Mouse (Mus musculus) adrenal gland, postnatal 14 days (tissue): Measurements from ENCODE around the gene Ppcdc. TPM values are rescaled to one million over a fixed set of nuclear protein-coding genes. Genes with fewer than 3 reads are reported as not detected.
"Not testable (repeated sequence)": the region's sequence is repeated elsewhere in the genome, so short reads cannot be mapped to it uniquely, and the experiment has no call there.

Source experiments
- DNase-seq: peaks from one replicate; pipeline ENCODE4 v3.0.0; 2021; ENCODE audit warnings: mixed read lengths
- total RNA-seq: library from RNA; stranded (reverse); gene quantifications from 2 replicates; pipeline ENCODE4 v1.2.3, GENCODE M21; 2021

Ppcdc gene
- total RNA-seq, 1 experiment from 2014 or later, result 19.8 TPM

- DNase-seq, result no peak
These were observed 11.5 kb downstream of the Ppcdc start for GRCm38 (mm10) chr9:57428391-57428790.

GRCm38 (mm10) chr9:57427937-57428336 lies 12.0 kb downstream of the Ppcdc start:
- no peak for DNase-seq

GRCm38 (mm10) chr9:57427123-57427522 lies 12.8 kb downstream of the Ppcdc start:
- not testable (repeated sequence) for DNase-seq

GRCm38 (mm10) chr9:57425116-57425515 lies 14.8 kb downstream of the Ppcdc start:
- peak; percentile 64 for DNase-seq

GRCm38 (mm10) chr9:57424066-57424465 lies 15.9 kb downstream of the Ppcdc start:
- DNase-seq, result no peak

GRCm38 (mm10) chr9:57421688-57422111 lies 18.2 kb downstream of the Ppcdc start:
- DNase-seq, result peak; percentile 73

GRCm38 (mm10) chr9:57421121-57421571 lies 18.8 kb downstream of the Ppcdc start:
- DNase-seq, result peak; percentile 83

- DNase-seq, result peak; percentile 99
These were observed 19.4 kb downstream of the Ppcdc start for GRCm38 (mm10) chr9:57420321-57421120.

GRCm38 (mm10) chr9:57419521-57420267 lies 20.2 kb downstream of the Ppcdc start:
- DNase-seq, result no peak

- DNase-seq, result peak; percentile 51
These were observed 22.6 kb downstream of the Ppcdc start for GRCm38 (mm10) chr9:57417341-57417740.

GRCm38 (mm10) chr9:57407120-57407905 lies 32.6 kb downstream of the Ppcdc start:
- DNase-seq, result peak; percentile 39

GRCm38 (mm10) chr9:57406395-57406794 lies 33.5 kb downstream of the Ppcdc start:
- no peak for DNase-seq

GRCm38 (mm10) chr9:57404036-57404435 lies 35.9 kb downstream of the Ppcdc start:
- DNase-seq, result no peak

- no peak for DNase-seq
These were observed 37.3 kb downstream of the Ppcdc start for GRCm38 (mm10) chr9:57402318-57403251.

- no peak for DNase-seq
These were observed 41.2 kb downstream of the Ppcdc start for GRCm38 (mm10) chr9:57398773-57399172.

GRCm38 (mm10) chr9:57392892-57393291 lies 47.0 kb downstream of the Ppcdc start:
- DNase-seq, result no peak

GRCm38 (mm10) chr9:57390869-57391268 lies 49.1 kb downstream of the Ppcdc start:
- DNase-seq, result no peak

GRCm38 (mm10) chr9:57389131-57389530 lies 50.8 kb downstream of the Ppcdc start:
- DNase-seq, result no peak

GRCm38 (mm10) chr9:57386926-57387325 lies 53.0 kb downstream of the Ppcdc start:
- peak; percentile 20 for DNase-seq

GRCm38 (mm10) chr9:57384621-57385020 lies 55.3 kb downstream of the Ppcdc start:
- DNase-seq, result no peak

GRCm38 (mm10) chr9:57360999-57361398 lies 78.9 kb downstream of the Ppcdc start:
- no peak for DNase-seq
